25 mouse cellular contexts compared by ENCODE assay signal in genomic region chr17:28335267-28335666, GRCm38 (mm10). TPM values are rescaled to one million over a fixed set of nuclear protein-coding genes. Genes with fewer than 3 reads are reported as not detected.
"Had no signal": no experiment of that assay in that cellular context is flagged by ENCODE, and none has a peak within 500 bp of the region (broad histone marks: within the 10 kb centered on the region; RNA-seq: fewer than 3 reads in every experiment).

No protein-coding gene starts in this region.

- H3K27me3 ChIP-seq: kidney, embryonic 15.5 days; limb, embryonic 12.5 days; lung, embryonic 15.5 days; midbrain, embryonic 15.5 days; neural tube, embryonic 12.5 days; neural tube, embryonic 15.5 days; stomach, embryonic 15.5 days had no signal

- H3K9ac ChIP-seq: kidney, embryonic 15.5 days; liver, embryonic 12.5 days; liver, embryonic 15.5 days; lung, embryonic 15.5 days; midbrain, embryonic 15.5 days; neural tube, embryonic 12.5 days; neural tube, embryonic 15.5 days; stomach, embryonic 15.5 days had no signal

- DNase-seq: kidney, adult 8-10 months; kidney, postnatal 25 days; layer of hippocampus, postnatal 36 days; liver; lung, adult 18-20 months; lung, postnatal 10 days; lung, postnatal 36 days; right cerebral cortex, adult 18-20 months; right cerebral cortex, postnatal 25 days; spleen, adult 18-20 months; thymus, postnatal 25 days had no signal

- H3K27ac ChIP-seq: kidney, embryonic 15.5 days; left cerebral cortex, adult 2 months; liver, embryonic 12.5 days; liver, embryonic 15.5 days; midbrain, embryonic 10.5 days; midbrain, embryonic 15.5 days; neural tube, embryonic 12.5 days; neural tube, embryonic 15.5 days; stomach, embryonic 15.5 days had no signal

- ATAC-seq: liver, embryonic 12.5 days had no signal

- H3K4me3 ChIP-seq: kidney, embryonic 15.5 days; left cerebral cortex, adult 2 months; limb, embryonic 12.5 days; liver, embryonic 12.5 days; liver, embryonic 15.5 days; lung, embryonic 15.5 days; megakaryocyte, embryonic 14.5 days; midbrain, embryonic 10.5 days; midbrain, embryonic 15.5 days; neural tube, embryonic 12.5 days; neural tube, embryonic 15.5 days; stomach, embryonic 15.5 days had no signal

- H3K9me3 ChIP-seq: kidney, embryonic 15.5 days; limb, embryonic 12.5 days; liver, embryonic 12.5 days; liver, embryonic 15.5 days; lung, embryonic 15.5 days; megakaryocyte, embryonic 14.5 days; midbrain, embryonic 10.5 days; midbrain, embryonic 15.5 days; neural tube, embryonic 12.5 days; neural tube, embryonic 15.5 days; stomach, embryonic 15.5 days had no signal

- H3K4me2 ChIP-seq: kidney, embryonic 15.5 days; limb, embryonic 12.5 days; liver, embryonic 12.5 days; liver, embryonic 15.5 days; lung, embryonic 15.5 days; midbrain, embryonic 15.5 days; neural tube, embryonic 12.5 days; neural tube, embryonic 15.5 days; stomach, embryonic 15.5 days had no signal

RNA-seq across cellular contexts. Expression of gene Tulp1, which starts 29.8 kb away (rescaled TPM):
- total RNA-seq: layer of hippocampus, postnatal 36 days; left cerebral cortex, adult 2 months; left cerebral cortex, postnatal 10 days; left cerebral cortex, postnatal 36 days had no signal
